Mouse (Mus musculus): ENCODE measurements at regions not wholly inside any gene's neighbourhood (a gene's known extent, or its start where the extent isn't known, plus 50 kb on each side); places are given as distances from the start of the nearest gene placed in this dataset.
"Not testable (repeated sequence)": the region's sequence is repeated elsewhere in the genome, so short reads cannot be mapped to it uniquely, and the experiment has no call there.

DNA sequence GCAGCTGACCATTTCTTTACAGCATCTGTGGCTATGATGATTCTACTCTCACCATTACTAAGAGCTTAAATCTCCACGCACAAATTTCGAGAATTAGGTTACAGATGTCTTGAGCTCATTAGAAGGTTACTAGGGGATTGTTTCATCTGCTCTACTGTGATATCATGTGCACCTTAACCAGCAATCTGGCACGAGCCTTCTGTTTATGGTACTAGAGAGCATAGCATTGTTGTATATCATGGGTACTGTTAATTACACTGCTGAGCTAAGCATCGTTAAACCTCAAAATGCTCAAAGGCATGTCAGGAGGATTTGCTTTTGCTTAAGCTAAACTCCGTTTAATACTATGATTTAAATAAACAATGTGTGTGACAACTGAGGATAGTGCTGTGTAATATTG, 1255.9 kb upstream of the Pcdh10 start:
- ATAC-seq (ENCODE audit: low FRiP score): no peak
- H3K27ac ChIP-seq: no peak overlapping the region

DNA sequence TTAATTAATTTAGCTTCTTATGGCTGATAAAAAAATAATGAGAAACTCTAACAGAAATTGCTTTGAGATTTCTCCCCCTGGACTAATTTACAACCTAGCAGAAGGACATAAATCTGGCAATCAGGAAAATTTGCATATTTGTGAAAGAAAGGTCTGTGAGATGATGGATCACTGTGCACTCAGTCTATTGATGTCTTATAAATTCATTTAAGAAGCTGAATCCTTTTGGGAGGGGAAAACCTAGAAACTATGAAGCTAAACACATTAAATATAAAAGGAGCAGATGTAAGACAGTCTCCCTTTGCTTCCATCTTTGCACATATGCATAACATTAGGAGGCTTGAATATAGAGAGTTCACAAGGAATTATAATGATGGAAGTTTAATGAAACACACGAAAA, 1247.5 kb upstream of the Pcdh10 start:
- Histone ChIP-seq H3K9ac (no peak overlapping the region), H3K4me3 (no peak overlapping the region), H3K27me3 (no peaks in the 10 kb centered on the region), H3K27ac (no peak overlapping the region), H3K36me3 (no peaks in the 10 kb centered on the region), H3K9me3 (replicated peaks) (no peaks in the 10 kb centered on the region), H3K4me2 (replicated peaks) (no peak overlapping the region), H3K4me1 (no peaks in the 10 kb centered on the region)
- peak; percentile 80 for ATAC-seq (ENCODE audit: low FRiP score)
- WGBS: 62% methylated on average over 1 of the region's 1 CpGs

More for the DNA sequence above, 1255.9 kb upstream of the Pcdh10 start:
- Histone ChIP-seq H3K27me3 (no peaks in the 10 kb centered on the region), H3K4me2 (replicated peaks) (no peak overlapping the region), H3K9me3 (replicated peaks) (no peaks in the 10 kb centered on the region), H3K36me3 (no peaks in the 10 kb centered on the region), H3K9ac (no peak overlapping the region), H3K4me3 (no peak overlapping the region), H3K4me1 (no peaks in the 10 kb centered on the region)
- WGBS: 80% methylated on average over 5 of the region's 5 CpGs

DNA sequence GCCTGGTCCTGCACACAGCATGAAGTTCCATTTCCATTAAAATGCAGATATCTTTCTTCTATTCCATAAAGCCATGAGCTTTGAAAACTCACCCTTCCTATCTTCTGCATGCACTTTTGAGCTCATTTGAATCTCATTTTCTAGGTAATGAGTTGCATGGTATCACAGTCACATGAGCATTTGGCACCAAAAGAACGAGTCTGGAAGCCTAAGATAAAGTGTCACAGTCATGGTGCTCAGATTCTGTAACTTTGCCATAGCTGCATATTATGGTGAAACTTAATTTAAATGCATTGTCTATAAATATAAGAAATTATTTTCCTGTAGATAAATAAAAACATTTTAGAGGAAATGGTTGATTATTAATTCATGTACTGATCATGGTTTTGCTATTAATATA, 1223.7 kb upstream of the Pcdh10 start:
- no peak for ATAC-seq (ENCODE audit: low FRiP score)
- Histone ChIP-seq H3K27me3 (no peaks in the 10 kb centered on the region), H3K9me3 (replicated peaks) (no peaks in the 10 kb centered on the region), H3K4me3 (no peak overlapping the region), H3K27ac (no peak overlapping the region), H3K4me1 (no peaks in the 10 kb centered on the region), H3K4me2 (replicated peaks) (no peak overlapping the region), H3K9ac (no peak overlapping the region), H3K36me3 (no peaks in the 10 kb centered on the region)
- WGBS: 68% methylated on average over 1 of the region's 1 CpGs

DNA sequence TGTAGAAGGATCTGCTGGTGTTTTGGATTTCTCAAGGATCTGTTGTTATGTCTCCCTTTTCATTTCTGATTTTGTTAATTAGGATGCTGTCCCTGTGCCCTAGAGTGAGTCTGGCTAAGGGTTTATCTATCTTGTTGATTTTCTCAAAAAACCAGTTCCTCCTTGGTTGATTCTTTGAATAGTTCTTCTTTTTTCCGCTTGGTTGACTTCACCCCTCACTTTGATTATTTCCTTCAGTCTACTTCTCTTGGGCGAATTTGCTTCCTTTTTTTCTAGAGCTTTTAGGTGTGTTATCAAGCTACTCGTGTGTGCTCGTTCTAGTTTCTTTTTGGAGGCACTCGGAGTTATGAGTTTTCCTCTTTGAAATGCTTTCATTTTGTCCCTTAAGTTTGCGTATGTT, 1178.3 kb upstream of the Pcdh10 start:
- not testable (repeated sequence) for H3K27ac ChIP-seq; H3K9me3 ChIP-seq (replicated peaks); H3K4me2 ChIP-seq (replicated peaks); ATAC-seq (ENCODE audit: low FRiP score); H3K36me3 ChIP-seq; H3K4me1 ChIP-seq; H3K27me3 ChIP-seq; H3K9ac ChIP-seq; H3K4me3 ChIP-seq
- WGBS: 86% methylated on average over 6 of the region's 6 CpGs

DNA sequence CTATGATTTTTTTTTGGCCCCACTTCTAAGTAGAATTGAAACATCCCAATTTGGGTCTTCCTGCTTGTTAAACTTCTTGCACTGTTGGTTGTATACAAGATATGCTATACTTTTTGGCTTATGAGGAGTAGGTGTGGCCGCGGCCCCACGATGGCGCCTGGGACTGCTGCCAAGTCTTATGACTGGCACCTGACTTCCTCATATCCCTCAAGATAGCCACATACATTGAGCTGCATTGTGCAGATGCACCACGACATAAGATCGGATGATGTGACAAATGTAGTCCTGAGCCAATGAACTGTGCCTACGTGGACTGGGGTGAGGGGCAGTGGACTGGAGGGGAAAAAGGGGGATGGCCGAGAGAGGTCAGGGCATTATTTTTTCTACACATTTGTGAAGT, 1140.7 kb upstream of the Pcdh10 start:
- H3K4me1 ChIP-seq; H3K27ac ChIP-seq; H3K9me3 ChIP-seq (replicated peaks); ATAC-seq (ENCODE audit: low FRiP score); H3K9ac ChIP-seq; H3K4me2 ChIP-seq (replicated peaks); H3K36me3 ChIP-seq; H3K27me3 ChIP-seq; H3K4me3 ChIP-seq: not testable (repeated sequence)
- 91% methylated on average over 8 of the region's 8 CpGs for WGBS

Data from hindbrain, embryonic 12.5 days (tissue).